In the genomic region with DNA sequence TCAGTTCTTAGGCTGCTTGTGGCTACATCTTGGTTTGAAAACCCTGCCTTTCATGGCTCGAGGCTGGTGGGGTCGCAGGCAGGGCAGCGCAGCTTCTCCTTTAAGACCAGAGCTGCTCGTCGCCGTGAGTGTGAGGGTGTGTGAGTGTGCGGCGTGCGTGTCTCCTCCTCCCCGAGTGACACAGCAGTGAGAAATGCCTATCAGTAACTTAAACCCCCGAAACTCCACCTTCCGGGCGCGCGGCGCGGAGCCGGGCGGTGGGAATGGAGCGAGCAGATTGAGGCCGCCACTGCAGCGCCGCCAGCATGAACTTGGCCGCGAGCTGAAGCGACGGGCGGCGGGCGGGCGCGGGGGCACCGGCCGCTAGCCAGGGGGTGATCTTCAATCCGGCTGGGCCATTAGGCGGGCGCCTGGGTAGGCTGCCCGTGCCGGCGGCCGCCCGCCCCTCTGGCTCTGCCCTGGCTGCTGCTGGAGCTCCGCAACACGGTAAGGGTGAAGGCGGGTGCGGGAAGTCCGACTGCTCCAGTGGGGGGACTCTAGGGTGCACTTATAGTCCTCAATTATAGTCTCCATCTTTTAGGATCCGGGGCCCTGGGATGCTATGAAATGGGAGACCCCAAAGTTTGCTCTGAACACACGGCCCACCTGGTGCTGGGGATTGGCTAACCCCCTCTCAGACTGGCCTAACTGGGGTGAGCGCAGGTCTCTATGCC, we compare ENCODE assay signal across 8 mouse cellular contexts. TPM values are rescaled to one million over a fixed set of nuclear protein-coding genes. Genes with fewer than 3 reads are reported as not detected.
DNase-seq lines count a peak whose midpoint lies in the region; ATAC-seq lines count a peak whose summit lies in the region.

TSS of gene Mamld1 (plus strand) at position 393 of the 713 bp plus-strand sequence.

- 22% methylated on average over 36 of the region's 50 CpGs for WGBS in hindbrain, embryonic 15.5 days

- H3K27me3 ChIP-seq in hindbrain, embryonic 15.5 days: 0 out of 2 replicates have a peak, but pooled peaks cover 2% of the 10 kb centered on the region

- peak within 1 kb of the TSS; percentile 54 for H3K4me3 ChIP-seq in hindbrain, embryonic 15.5 days

- peak within 1 kb of the TSS; percentile 66 for H3K9ac ChIP-seq in hindbrain, embryonic 15.5 days

- DNase-seq in adrenal gland, adult 18-20 months (ENCODE audit: low spot score in 2 of 2): peak; percentile 68 to 69
- DNase-seq in gastrocnemius, adult 8-10 months (ENCODE audit: low spot score in 2 of 2): peak; percentile 40 to 69
- DNase-seq in left cerebral cortex, adult 11 months (ENCODE audit: low spot score): peak; percentile 52
- DNase-seq in lung, postnatal 10 days: peak; percentile 84
- DNase-seq in retina, postnatal 7 days (ENCODE audit: low read depth, low spot score): peak; percentile 72
- DNase-seq in T-cell, adult 2 months (ENCODE audit: low spot score): no peak

- no peaks in the 10 kb centered on the region for H3K36me3 ChIP-seq in hindbrain, embryonic 15.5 days

- peak within 1 kb of the TSS; percentile 77 for H3K4me2 ChIP-seq in hindbrain, embryonic 15.5 days

- peak; percentile 53 for ATAC-seq in common myeloid progenitor, adult 5-6 weeks (replicated peaks; ENCODE audit: low read depth, poor library complexity, severe bottlenecking)
- peak; percentile 85 for ATAC-seq in hindbrain, embryonic 15.5 days (ENCODE audit: low FRiP score, low read depth)

- H3K4me1 ChIP-seq in hindbrain, embryonic 15.5 days (replicated peaks): peaks cover 18% of the 10 kb centered on the region

- H3K27ac ChIP-seq in hindbrain, embryonic 15.5 days (replicated peaks): peak within 1 kb of the TSS; percentile 67

- no peaks in the 10 kb centered on the region for H3K9me3 ChIP-seq in hindbrain, embryonic 15.5 days

RNA-seq across cellular contexts. Expression of gene Mamld1, which starts in this region (rescaled TPM):
- 10 to 100 TPM in 1 of 2 experiments, 1 to 10 TPM in 1; 9.9 to 18.2 TPM for total RNA-seq in adrenal gland, adult 18-20 months (2021)
- total RNA-seq in common myeloid progenitor, adult 5-6 weeks (2017): not detected in 2 replicates
- total RNA-seq in gastrocnemius, adult 8-10 months (2022): 1 to 10 TPM; 1.3 to 2.1 (median 1.6) TPM
- polyA plus RNA-seq in hindbrain, embryonic 15.5 days (2015; fragmentation: Nextera tagmentation; extraction: Ambion mirVana): 5.6 and 6.4 TPM in 2 replicates

Comparison
In these comparisons a context has a peak if more than half of its experiments do, and no peak if none do; other contexts are left out.
1. Peak in ATAC-seq in common myeloid progenitor, adult 5-6 weeks; RNA of the gene not detected or under 1 TPM.